Mouse (Mus musculus) kidney, postnatal 36 days (tissue): ENCODE data around the gene Nol4l.

Source experiments
- DNase-seq, 2 experiments: peaks; one replicate each; pipeline ENCODE4 v3.0.0; 2021 to 2022; ENCODE audit warnings: mixed read lengths in 2 of 2

Gene Nol4l

DNA sequence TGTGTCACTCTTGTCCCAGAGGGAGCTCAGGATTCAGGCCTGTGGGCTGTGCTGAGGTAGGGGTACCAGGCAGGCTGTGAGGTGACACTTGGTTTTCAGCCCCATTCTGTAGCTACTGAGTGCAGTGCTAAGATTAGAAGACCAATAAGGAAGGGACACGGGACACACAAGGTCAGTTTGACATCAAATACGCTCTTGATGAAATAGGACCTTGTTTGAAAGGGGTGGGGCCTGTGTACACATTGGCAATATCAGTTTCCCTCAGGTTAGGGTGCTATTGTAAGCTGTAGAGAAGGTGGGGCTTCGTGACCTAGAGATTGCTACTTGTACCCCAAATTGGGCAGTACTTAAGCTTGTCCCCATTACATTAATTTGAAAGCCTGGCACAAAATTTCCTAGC is 124.9 kb downstream of the Nol4l start:
- no peak for DNase-seq

DNA sequence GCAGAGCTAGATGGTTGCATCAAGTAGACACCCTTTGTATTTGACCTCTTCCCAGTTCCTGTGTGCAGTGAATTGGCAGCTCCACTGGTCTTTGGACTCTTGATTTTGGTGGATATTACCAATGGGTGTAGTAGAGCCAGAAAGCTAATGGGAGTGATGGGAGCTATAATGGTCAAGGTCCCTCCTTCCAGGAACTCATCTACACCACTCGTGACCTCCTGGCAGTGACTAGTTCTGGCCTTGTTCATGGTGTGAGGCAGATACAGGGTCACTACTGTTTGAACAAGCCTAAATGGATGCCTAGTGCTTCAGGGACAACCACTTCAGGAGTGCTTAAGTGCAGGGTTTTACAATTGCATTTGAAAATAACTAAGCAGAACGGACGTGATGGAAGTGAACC is 125.7 kb downstream of the Nol4l start:
- no peak for DNase-seq

DNA sequence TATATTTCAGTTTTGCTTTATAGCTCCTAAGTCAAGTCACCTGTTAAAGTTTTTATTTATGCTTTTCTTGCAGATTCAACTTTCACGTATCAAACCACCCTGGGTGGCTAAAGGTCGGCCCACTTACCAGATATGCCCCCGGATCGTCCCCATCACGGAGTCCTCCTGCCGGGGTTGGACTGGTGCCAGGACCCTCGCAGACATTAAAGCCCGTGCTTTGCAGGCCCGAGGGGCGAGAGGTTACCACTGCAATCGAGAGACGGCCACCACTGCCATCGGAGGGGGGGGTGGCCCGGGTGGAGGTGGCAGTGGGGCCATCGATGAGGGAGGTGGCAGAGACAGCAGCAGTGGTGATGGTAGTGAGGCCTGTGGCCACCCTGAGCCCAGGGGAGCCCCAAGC is 130.6 kb downstream of the Nol4l start:
- no peak for DNase-seq

DNA sequence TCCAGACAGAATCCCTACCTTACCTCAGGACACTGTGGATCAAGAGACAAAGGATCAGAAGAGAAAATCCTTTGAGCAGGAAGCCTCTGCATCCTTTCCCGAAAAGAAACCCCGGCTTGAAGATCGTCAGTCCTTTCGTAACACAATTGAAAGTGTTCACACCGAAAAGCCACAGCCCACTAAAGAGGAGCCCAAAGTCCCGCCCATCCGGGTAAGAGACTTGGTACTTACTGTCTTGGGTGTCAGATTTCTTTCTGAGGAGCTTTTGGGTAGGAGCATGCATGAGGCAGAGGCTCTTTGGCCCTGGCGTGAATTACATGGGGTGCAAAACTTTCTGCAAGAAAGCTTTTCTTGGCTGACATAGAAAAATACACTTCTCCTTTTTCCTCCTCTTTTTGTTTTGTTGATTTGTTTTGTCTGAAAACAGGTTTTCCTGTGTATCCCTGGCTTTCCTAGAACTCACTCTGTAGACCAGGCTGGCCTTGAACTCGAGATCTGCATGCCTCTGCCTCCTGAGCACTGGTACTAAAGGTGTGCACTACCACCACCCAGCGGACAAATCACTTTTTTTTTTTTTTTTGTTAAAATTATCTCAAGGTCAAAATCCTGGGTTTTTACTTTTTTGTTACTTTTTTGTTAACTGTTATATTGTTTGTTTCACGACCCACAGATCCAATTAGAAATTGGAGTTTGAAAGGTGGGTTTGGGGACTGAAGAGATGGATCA is 131.8 kb downstream of the Nol4l start:
- no peak for DNase-seq

DNA sequence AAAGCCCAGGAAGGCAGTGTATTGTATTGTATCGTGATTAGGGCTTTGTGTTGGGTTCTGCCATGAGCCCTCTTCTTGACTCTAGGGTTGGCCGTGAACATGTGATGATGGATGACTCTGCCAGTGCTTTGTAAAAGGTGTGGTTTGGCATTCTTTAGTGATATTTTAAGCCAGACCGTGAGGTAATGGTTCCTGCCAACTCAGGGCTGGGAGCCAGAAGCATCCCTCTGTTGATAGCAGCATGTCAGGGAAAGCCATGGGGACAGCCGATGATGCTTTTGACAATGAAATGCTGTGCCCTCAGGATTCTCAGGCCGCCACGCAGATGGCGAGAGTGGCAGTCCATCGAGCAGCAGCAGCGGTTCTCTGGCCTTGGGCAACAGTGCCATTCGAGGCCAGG is 136.7 kb downstream of the Nol4l start:
- no peak for DNase-seq

DNA sequence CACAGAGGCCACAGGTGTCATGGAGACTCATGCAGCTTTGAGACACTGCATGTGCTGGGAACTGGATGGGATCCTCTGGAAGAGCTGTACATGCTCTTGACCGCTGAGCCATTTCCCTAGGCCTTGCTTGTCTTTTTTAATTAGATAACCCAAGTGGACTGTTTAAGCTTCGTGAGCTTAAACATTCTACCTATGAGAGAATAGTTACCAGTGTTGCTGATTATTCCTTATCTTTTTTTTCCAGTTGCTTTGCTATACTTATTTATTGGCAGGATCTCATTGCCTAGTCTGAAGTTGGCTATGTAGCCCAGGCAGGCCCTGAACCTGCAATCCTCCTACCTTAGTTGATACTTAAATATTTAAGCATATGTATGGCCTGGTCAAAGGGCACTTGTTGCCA is 139.9 kb downstream of the Nol4l start:
- DNase-seq = no peak

DNA sequence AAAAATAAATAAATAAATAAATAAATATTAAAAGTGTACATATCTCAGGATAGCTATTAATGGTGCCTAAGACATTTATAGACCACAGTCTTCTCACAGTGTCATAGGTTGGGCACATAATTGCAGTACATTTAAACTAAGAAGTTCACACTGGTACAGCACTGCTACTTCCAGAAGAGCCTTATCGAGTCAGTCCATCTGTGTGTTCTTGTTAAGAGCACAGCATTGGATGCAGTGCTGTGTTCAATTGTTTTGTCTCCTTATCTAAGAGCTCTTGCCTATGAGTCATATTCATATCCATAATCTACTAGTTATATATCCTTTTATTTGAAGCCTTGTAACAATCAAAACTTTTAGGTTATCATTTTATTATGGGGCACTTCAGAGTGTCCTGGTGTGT is 149.3 kb downstream of the Nol4l start:
- no peak for DNase-seq

DNA sequence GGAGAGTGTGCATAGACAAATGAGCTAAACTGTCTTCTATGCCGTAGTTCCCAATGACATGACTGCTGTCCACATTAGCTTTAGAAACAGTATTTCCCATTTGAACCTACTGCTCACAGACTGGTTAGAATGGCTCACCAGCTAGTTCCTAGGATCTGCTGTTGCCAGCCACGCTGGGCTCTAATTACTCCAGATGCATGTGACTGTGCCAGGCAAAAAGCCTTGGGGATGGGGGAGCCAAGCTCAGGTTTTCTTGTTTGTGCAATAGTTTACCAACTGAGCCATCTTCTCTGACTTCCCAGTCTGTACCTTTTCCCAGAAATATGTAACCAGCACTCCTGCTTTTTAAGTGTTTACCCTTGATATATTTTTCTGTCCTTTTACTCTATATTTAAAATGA is 154.4 kb downstream of the Nol4l start:
- DNase-seq = no peak

DNA sequence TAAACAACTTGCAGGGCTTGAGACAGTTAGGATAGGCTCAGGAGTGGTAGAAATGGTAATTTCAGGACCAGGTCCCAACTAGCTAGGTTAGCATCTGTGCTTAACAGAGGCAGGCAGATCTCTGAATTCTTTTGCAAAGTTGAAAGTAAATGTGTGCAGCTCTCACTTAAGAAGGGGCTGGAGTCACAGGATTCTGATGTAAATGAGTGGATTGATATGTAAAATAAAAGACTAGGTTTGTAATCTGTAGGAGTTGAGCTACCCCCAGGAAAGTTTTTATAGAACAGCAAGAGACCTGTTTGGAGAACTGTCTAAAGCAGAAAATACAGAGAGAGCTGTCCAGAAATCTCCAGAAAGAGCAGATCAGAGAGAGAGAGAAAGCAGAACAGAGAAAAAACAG is 158.9 kb downstream of the Nol4l start:
- DNase-seq = no peak

DNA sequence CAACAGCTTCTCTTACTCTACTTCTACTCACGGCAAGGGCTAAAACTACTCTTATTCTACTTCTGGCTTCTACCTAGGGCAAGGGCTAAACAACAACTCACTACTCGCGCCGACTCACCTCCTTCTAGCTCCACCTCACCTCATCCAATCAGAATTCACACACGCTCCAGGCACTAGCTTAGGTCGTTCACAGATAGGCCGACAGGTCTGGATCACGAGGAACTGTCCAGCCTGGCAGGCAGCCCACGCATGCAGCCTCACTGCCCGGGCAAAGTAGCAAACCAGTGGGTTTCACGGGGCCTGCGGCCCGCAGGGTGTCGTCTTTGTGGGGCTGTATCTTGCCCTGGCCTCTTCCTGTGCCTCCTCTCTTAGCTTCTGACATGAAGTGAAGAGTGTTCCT is 165.2 kb downstream of the Nol4l start:
- DNase-seq = peak; percentile 57 to 59

DNA sequence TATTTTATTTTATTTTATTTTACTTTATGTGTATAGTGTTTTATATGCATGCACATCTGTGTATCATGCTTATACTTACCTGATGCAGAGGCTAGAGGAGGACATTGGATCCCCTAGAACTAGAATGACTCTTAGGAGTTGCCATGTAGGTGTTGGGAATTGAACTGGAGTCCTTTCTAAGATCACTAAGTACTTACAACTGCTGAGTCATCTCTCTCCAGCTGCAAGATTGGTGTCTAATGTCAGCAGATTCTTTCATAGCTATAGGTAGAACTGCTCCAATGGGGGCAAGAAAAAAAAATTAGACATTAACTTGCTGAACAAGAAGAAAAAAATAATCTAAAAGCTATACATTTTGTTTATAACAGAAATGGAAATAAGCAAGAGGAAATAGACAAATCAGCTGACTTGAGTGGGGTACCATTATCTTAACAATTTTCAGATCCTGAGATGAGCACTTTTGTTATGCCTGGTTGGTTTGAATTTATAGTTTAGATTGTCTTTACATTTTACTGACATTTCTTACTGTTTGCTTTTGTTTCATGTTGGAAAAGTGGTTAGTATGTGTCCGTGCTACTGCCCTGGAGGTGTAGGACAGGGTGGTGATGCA is 168.6 kb downstream of the Nol4l start:
- DNase-seq = no peak
